Mouse (Mus musculus) heart, postnatal 0 days (tissue): Measurements from ENCODE around the gene Siglec1. TPM values are rescaled to one million over a fixed set of nuclear protein-coding genes. Genes with fewer than 3 reads are reported as not detected.

Experiments
- ATAC-seq: fragments of 200-750 bp; cut with Nextera tagmentation; 2 replicates; pipeline ENCODE4 v1.8.0; 2017; ENCODE audit warnings: low read depth, moderate number of reproducible peaks, moderate library complexity; ENCODE audit not compliant: insufficient read depth
- DNase-seq: peaks from one replicate; pipeline ENCODE4 v3.0.0-alpha.2; 2016; ENCODE audit warnings: low spot score
- H3K27ac ChIP-seq: fragments of 300-500 bp; sonication (generic); 2 replicates; pipeline ENCODE4 v1.5.1; 2014; ENCODE audit warnings: low read depth, mild to moderate bottlenecking
- H3K27me3 ChIP-seq: fragments of 300-500 bp; sonication (generic); 2 replicates; pipeline ENCODE4 v1.6.1; 2014; ENCODE audit warnings: low read length, mixed read lengths; ENCODE audit not compliant: control insufficient read depth, insufficient read depth
- H3K36me3 ChIP-seq: fragments of 300-500 bp; sonication (generic); replicated peaks from 2 replicates; pipeline ENCODE4 v1.6.1; 2014; ENCODE audit warnings: low read length, mixed read lengths; ENCODE audit not compliant: control insufficient read depth, insufficient read depth
- H3K4me1 ChIP-seq: fragments of 300-500 bp; sonication (generic); 2 replicates; pipeline ENCODE4 v1.6.1; 2014; ENCODE audit warnings: antibody characterized with exemption; ENCODE audit not compliant: control insufficient read depth, insufficient read depth
- H3K4me2 ChIP-seq: fragments of 300-500 bp; sonication (generic); 2 replicates; pipeline ENCODE4 v1.6.1; 2014; ENCODE audit warnings: low read depth, mild to moderate bottlenecking, low read length, moderate library complexity
- H3K4me3 ChIP-seq: fragments of 300-500 bp; sonication (generic); 2 replicates; pipeline ENCODE4 v1.5.1; 2014; ENCODE audit warnings: low read depth, low read length
- H3K9ac ChIP-seq: fragments of 300-500 bp; sonication (generic); replicated peaks from 2 replicates; pipeline ENCODE4 v1.6.1; 2014; ENCODE audit warnings: low read depth, low read length, mixed read lengths
- H3K9me3 ChIP-seq: fragments of 300-500 bp; sonication (generic); replicated peaks from 2 replicates; pipeline ENCODE4 v1.6.1; 2016; ENCODE audit warnings: low read length; ENCODE audit not compliant: control insufficient read depth
- CTCF ChIP-seq: IDR thresholded peaks from 2 replicates; pipeline ENCODE4 v1.5.1; 2016; ENCODE audit warnings: antibody characterized with exemption, control low read depth, low read depth
- EP300 ChIP-seq: IDR thresholded peaks from 2 replicates; pipeline ENCODE4 v1.6.1; 2016; ENCODE audit warnings: antibody characterized with exemption, low read depth
- WGBS: fragments of 180-500 bp; shearing (Covaris S2); extraction: QIAGEN DNeasy Blood & Tissue Kit; methylation state at CpG from one replicate; pipeline ENCODE4 v1.1.7; 2014; 5-methylcytosine and 5-hydroxymethylcytosine counted together
- polyA plus RNA-seq: library from polyadenylated mRNA; unstranded; fragments of >200 nt; fragmentation: Nextera tagmentation; extraction: Ambion mirVana; gene quantifications from 2 replicates; pipeline ENCODE4 v1.2.1, GENCODE M21; 2015
- total RNA-seq: library from RNA; depleted of rRNA; stranded (reverse); fragments of >200 nt; gene quantifications from 2 replicates; pipeline ENCODE4 v1.2.3, GENCODE M21; 2014; ENCODE audit warnings: low replicate concordance

Gene Siglec1
- total and polyA plus RNA-seq, 2 experiments from 2014 or later: 0.20 to 3.4 TPM

GRCm38 (mm10) chr2:131060784-131061183 lies 25.8 kb downstream of the Siglec1 start:
- TF ChIP-seq CTCF (no peak), EP300 (no peak)
- WGBS: 55% methylated on average over 6 of the region's 6 CpGs
- peaks cover 36% of the 10 kb centered on the region for H3K4me1 ChIP-seq
- H3K9ac ChIP-seq: no peak overlapping the region
- no peaks in the 10 kb centered on the region for H3K36me3 ChIP-seq
- no peak overlapping the region for H3K4me3 ChIP-seq
- H3K27ac ChIP-seq: peak overlapping the region; percentile 13; the same call in 1 of the 2 replicates
- ATAC-seq: no peak
- no peak for DNase-seq
- no peak overlapping the region; the same call in 1 of the 2 replicates for H3K4me2 ChIP-seq
- H3K27me3 ChIP-seq: peaks cover 25% of the 10 kb centered on the region
- H3K9me3 ChIP-seq: no peaks in the 10 kb centered on the region

DNA sequence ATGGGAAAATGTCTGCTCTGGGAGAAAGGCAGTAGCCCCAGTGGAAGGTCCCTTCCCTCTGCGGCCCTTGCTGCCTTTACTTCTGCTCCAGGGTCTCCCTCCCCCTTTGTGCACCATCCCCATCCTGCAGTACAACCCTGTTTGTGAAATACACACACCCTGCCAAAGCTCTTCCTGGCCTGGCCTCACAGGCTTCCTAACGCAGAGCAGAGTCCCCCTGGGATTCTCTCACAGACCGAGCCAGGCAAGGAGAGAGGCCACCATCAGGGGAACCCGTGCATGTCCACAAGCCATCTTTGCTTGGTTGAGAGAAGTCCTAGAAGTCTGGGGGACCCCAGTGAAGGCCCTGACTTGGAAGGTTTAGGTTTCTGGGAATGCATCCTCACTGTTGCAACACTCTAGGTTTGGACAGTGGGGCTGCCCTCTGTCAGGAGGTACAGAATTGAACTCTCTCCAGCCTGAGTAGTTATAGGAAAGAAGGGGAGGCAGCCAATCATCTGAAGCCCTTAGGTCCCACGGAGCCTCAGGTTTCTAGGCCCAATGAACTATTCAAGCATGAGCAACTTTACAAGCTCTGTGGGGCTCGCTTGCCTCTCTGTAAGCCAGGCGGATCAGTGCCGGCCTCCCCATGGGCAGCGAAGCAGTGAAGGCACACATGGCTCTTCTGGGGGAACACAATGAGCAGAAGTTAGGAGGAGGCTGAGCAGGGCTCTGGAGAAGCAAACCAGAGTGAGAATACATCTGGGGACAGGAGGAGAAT lies 26.6 kb downstream of the Siglec1 start:
- Histone ChIP-seq H3K27ac (peak overlapping the region; percentile 56), H3K36me3 (no peaks in the 10 kb centered on the region), H3K27me3 (peaks cover 30% of the 10 kb centered on the region), H3K9me3 (no peaks in the 10 kb centered on the region), H3K4me3 (no peak overlapping the region), H3K4me2 (no peak overlapping the region), H3K9ac (0 out of 2 replicates have a peak overlapping the region, but pooled peaks have one; percentile 3), H3K4me1 (peaks cover 36% of the 10 kb centered on the region)
- peak; percentile 40 for DNase-seq
- 57% methylated on average over 9 of the region's 9 CpGs for WGBS
- no peak for TF ChIP-seq EP300
- no peak for TF ChIP-seq CTCF
- ATAC-seq: peak; percentile 28; the same call in 1 of the 2 replicates

DNA sequence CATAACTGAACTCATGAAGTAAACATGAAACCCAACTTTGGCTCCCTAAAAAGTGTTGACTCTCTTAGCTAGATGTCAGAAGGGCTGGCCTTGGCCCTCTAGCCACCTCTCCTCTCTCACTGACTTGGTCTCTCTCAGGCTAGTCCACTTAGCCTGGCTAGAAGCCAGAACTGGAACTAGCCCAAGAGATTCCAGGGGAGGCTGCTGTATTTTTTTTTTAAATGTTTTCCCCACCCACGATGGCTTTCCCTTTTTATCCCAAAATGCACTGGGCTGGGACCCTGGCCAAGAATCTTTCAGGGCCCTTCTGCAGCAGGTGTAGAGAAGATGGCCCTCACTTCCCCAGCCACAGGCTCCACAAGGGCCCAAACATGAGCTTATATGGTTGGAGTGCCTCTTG lies 27.2 kb downstream of the Siglec1 start:
- ATAC-seq (no peak), DNase-seq (peak; percentile 55)
- Histone ChIP-seq H3K36me3 (no peaks in the 10 kb centered on the region), H3K9me3 (no peaks in the 10 kb centered on the region), H3K27ac (peak overlapping the region; percentile 56), H3K4me1 (peaks cover 36% of the 10 kb centered on the region), H3K27me3 (peaks cover 31% of the 10 kb centered on the region), H3K9ac (0 out of 2 replicates have a peak overlapping the region, but pooled peaks have one; percentile 3), H3K4me2 (no peak overlapping the region), H3K4me3 (no peak overlapping the region)
- no peak for TF ChIP-seq EP300
- TF ChIP-seq CTCF: no peak
- WGBS: 4% methylated on average over 1 of the region's 1 CpGs

GRCm38 (mm10) chr2:131058672-131059071 lies 27.9 kb downstream of the Siglec1 start:
- Histone ChIP-seq H3K27me3 (peaks cover 35% of the 10 kb centered on the region), H3K27ac (no peak overlapping the region), H3K9me3 (no peaks in the 10 kb centered on the region), H3K36me3 (no peaks in the 10 kb centered on the region), H3K9ac (no peak overlapping the region), H3K4me1 (peaks cover 34% of the 10 kb centered on the region), H3K4me3 (no peak overlapping the region), H3K4me2 (no peak overlapping the region)
- no peak for TF ChIP-seq EP300
- no peak for TF ChIP-seq CTCF
- no peak for ATAC-seq
- 88% methylated on average over 8 of the region's 8 CpGs for WGBS
- DNase-seq: no peak

DNA sequence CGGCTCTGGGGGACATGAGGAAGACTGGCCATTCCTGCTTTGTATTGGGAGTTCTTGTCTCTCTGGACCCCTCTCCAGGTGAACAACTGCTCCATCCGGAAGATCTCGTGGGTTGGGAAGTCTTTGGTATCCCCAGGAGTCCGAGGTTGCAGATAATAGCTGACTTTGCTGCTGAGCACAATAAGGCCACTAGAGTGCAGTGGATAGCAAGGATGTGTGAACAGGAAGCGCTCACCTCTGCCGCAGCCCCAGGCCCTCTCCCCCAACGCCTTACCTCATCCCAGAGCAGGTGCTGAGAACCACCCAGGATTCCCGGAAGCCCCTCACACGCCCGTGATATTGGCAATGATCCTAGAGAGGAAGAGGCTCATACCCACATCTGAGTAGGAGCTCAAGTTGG lies 30.4 kb downstream of the Siglec1 start:
- DNase-seq (peak; percentile 51), ATAC-seq (peak; percentile 27)
- TF ChIP-seq CTCF (peak; percentile 60), EP300 (no peak)
- peaks cover 22% of the 10 kb centered on the region for H3K4me1 ChIP-seq
- peaks cover 42% of the 10 kb centered on the region for H3K27me3 ChIP-seq
- H3K36me3 ChIP-seq: no peaks in the 10 kb centered on the region
- no peaks in the 10 kb centered on the region for H3K9me3 ChIP-seq
- no peak overlapping the region for H3K4me3 ChIP-seq
- H3K4me2 ChIP-seq: no peak overlapping the region
- WGBS: 4% methylated on average over 10 of the region's 10 CpGs
- no peak overlapping the region for H3K9ac ChIP-seq
- no peak overlapping the region for H3K27ac ChIP-seq
